Mouse (Mus musculus): Measurements from ENCODE around the gene Ei24. TPM values are rescaled to one million over a fixed set of nuclear protein-coding genes. Genes with fewer than 3 reads are reported as not detected.

The Ei24 gene
- total and polyA plus RNA-seq, 2 experiments from 2014 or later: 103 to 112 TPM

- peak; percentile 21; the same call in 1 of the 2 replicates for TF ChIP-seq CTCF (IDR thresholded peaks at IDR 0.05; ENCODE audit: low read depth)
- peak within 1 kb of the TSS; percentile 79 for H3K27ac ChIP-seq (ENCODE audit: low read depth, low read length)
- DNase-seq (peak; percentile 100), ATAC-seq (peak; percentile 99)
- under 1% methylated on average over 60 of the region's 60 CpGs for WGBS
- peak within 1 kb of the TSS; percentile 76 for H3K9ac ChIP-seq
- H3K36me3 ChIP-seq (ENCODE audit: insufficient read depth): peaks cover 14% of the 10 kb centered on the region
- no peaks in the 10 kb centered on the region for H3K27me3 ChIP-seq (ENCODE audit: insufficient read depth, low read length)
- peak within 1 kb of the TSS; percentile 86 for H3K4me3 ChIP-seq (ENCODE audit: low read depth, low read length)
- peaks cover 8% of the 10 kb centered on the region; the same call in 1 of the 2 replicates for H3K4me1 ChIP-seq (ENCODE audit: insufficient read depth)
- no peaks in the 10 kb centered on the region for H3K9me3 ChIP-seq (ENCODE audit: low read length)
- H3K4me2 ChIP-seq (ENCODE audit: low read depth): peak within 1 kb of the TSS; percentile 83
These were observed 29.7 kb downstream of the Ei24 start, which contains the start of gene Stt3a for GRCm38 (mm10) chr9:36767203-36768143. Gene Stt3a, minus strand, starts transcription at chr9:36767679.

DNA sequence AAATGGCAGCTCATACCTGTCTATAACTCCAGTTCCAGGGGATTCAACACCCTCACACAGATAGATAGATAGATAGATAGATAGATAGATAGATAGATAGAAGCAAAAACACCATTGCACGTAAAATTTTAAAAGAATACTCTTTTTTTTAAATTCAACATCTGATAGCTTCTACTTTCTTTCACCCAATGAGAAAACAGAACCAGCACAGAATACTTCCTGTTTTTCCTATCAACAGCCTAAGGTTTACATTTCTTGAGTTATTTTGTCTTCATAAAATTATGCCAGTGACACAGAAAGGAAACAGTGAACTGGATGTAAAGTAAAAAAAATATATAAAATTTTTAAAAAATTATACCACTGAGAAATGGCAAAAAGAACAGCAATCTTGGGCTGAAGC is 32.8 kb downstream of the Ei24 start:
- Histone ChIP-seq H3K36me3 (ENCODE audit: insufficient read depth) (peaks cover 28% of the 10 kb centered on the region), H3K9me3 (ENCODE audit: low read length) (no peaks in the 10 kb centered on the region), H3K4me3 (ENCODE audit: low read depth, low read length) (no peak overlapping the region), H3K27me3 (ENCODE audit: insufficient read depth, low read length) (no peaks in the 10 kb centered on the region), H3K4me2 (ENCODE audit: low read depth) (no peak overlapping the region), H3K4me1 (ENCODE audit: insufficient read depth) (peaks cover 8% of the 10 kb centered on the region; the same call in 1 of the 2 replicates), H3K9ac (no peak overlapping the region), H3K27ac (ENCODE audit: low read depth, low read length) (no peak overlapping the region)
- no peak for TF ChIP-seq CTCF (IDR thresholded peaks at IDR 0.05; ENCODE audit: low read depth)
- no peak for DNase-seq
- no peak for ATAC-seq
- WGBS: 95% methylated on average over 1 of the region's 1 CpGs

Other genes starting within 250 kb of the Ei24 start
- not detected in 2 replicates for gene Gm17689, start 214.8 kb downstream of the Ei24 start, total RNA-seq (2014; rRNA removed)
- gene Gm17689, start 214.8 kb downstream of the Ei24 start, polyA plus RNA-seq (2015; fragmentation: Nextera tagmentation; extraction: Ambion mirVana): not detected in 2 replicates
- not detected in 2 replicates for gene A630095E13Rik, start 154.0 kb downstream of the Ei24 start, total RNA-seq (2014; rRNA removed)
- gene A630095E13Rik, start 154.0 kb downstream of the Ei24 start, polyA plus RNA-seq (2015; fragmentation: Nextera tagmentation; extraction: Ambion mirVana): not detected in 2 replicates
- not detected in 2 replicates for gene Acrv1, start 104.2 kb downstream of the Ei24 start, total RNA-seq (2014; rRNA removed)
- gene Acrv1, start 104.2 kb downstream of the Ei24 start, polyA plus RNA-seq (2015; fragmentation: Nextera tagmentation; extraction: Ambion mirVana): not detected in 2 replicates
- 3.2 and 5.7 TPM in 2 replicates for gene Chek1, start 70.3 kb downstream of the Ei24 start, total RNA-seq (2014; rRNA removed)
- 3.4 and 3.8 TPM in 2 replicates for gene Chek1, start 70.3 kb downstream of the Ei24 start, polyA plus RNA-seq (2015; fragmentation: Nextera tagmentation; extraction: Ambion mirVana)
- 39.2 and 53.9 TPM in 2 replicates for gene Stt3a, start 29.7 kb downstream of the Ei24 start, total RNA-seq (2014; rRNA removed)
- gene Stt3a, start 29.7 kb downstream of the Ei24 start, polyA plus RNA-seq (2015; fragmentation: Nextera tagmentation; extraction: Ambion mirVana): 46.8 and 67.5 TPM in 2 replicates
- gene Fez1, start 24.5 kb upstream of the Ei24 start, total RNA-seq (2014; rRNA removed): 586 and 786 TPM in 2 replicates
- gene Fez1, start 24.5 kb upstream of the Ei24 start, polyA plus RNA-seq (2015; fragmentation: Nextera tagmentation; extraction: Ambion mirVana): 644 and 657 TPM in 2 replicates

Data from forebrain, postnatal 0 days (tissue).